In genomic region chr8:122873171-122873570, GRCm38 (mm10) we compare ENCODE assay signal across 21 mouse cellular contexts. TPM values are rescaled to one million over a fixed set of nuclear protein-coding genes. Genes with fewer than 3 reads are reported as not detected.
DNase-seq lines count a peak whose midpoint lies in the region; ATAC-seq and TF ChIP-seq lines count a peak whose summit lies in the region.
"Had no signal": no experiment of that assay in that cellular context is flagged by ENCODE, and none has a peak within 500 bp of the region (broad histone marks: within the 10 kb centered on the region; RNA-seq: fewer than 3 reads in every experiment).

No protein-coding gene starts in this region.

- DNase-seq in forebrain, embryonic 14.5 days (ENCODE audit: low spot score) = peak; percentile 33
- no peak for DNase-seq in forebrain, embryonic 10.5 days (ENCODE audit: extremely low spot score, low spot score)
- DNase-seq in cerebellum, postnatal 10 days = peak; percentile 70 to 74
- DNase-seq in naive thymus-derived CD4-positive, alpha-beta T cell, adult 2 months (ENCODE audit: low read depth) = peak; percentile 53
- DNase-seq in stomach, postnatal 0 days (ENCODE audit: low spot score) = no peak
- no peak for DNase-seq in c-Kit-positive CD71-positive TER-119-positive erythroid progenitor cells, embryonic 14.5 days (ENCODE audit: low spot score)
- no peak for DNase-seq in testis, postnatal 10 days (ENCODE audit: low spot score)
- DNase-seq: adrenal gland, postnatal 14 days; gastrocnemius, adult 2 months; heart, adult 18-20 months; kidney, adult 18-20 months; kidney, postnatal 14 days; lung, adult 2 months; lung, postnatal 4 days; right cerebral cortex, adult 18-20 months had no signal

- no peaks in the 10 kb centered on the region for H3K4me1 ChIP-seq in forebrain, embryonic 14.5 days (ENCODE audit: control insufficient read depth, insufficient read depth, low read length)
- peaks cover 25% of the 10 kb centered on the region for H3K4me1 ChIP-seq in forebrain, embryonic 10.5 days
- no peaks in the 10 kb centered on the region for H3K4me1 ChIP-seq in stomach, postnatal 0 days (replicated peaks; ENCODE audit: control insufficient read depth, insufficient read depth)

- H3K9ac ChIP-seq in forebrain, embryonic 14.5 days (ENCODE audit: low read length) = no peak overlapping the region
- H3K9ac ChIP-seq in stomach, postnatal 0 days (ENCODE audit: low read length) = no peak overlapping the region
- H3K9ac ChIP-seq: embryonic facial prominence, embryonic 12.5 days; heart, embryonic 15.5 days; hindbrain, embryonic 13.5 days; limb, embryonic 15.5 days; midbrain, embryonic 12.5 days had no signal

- peaks cover 3% of the 10 kb centered on the region; the same call in 1 of the 2 replicates for H3K27me3 ChIP-seq in forebrain, embryonic 14.5 days (replicated peaks; ENCODE audit: control insufficient read depth, insufficient read depth, low read length)
- peaks cover 21% of the 10 kb centered on the region for H3K27me3 ChIP-seq in forebrain, embryonic 10.5 days (ENCODE audit: poor library complexity, severe bottlenecking)
- no peaks in the 10 kb centered on the region for H3K27me3 ChIP-seq in stomach, postnatal 0 days (ENCODE audit: control insufficient read depth, insufficient read depth, low read length)
- H3K27me3 ChIP-seq: embryonic facial prominence, embryonic 12.5 days; heart, embryonic 15.5 days; limb, embryonic 15.5 days had no signal

- no peak overlapping the region for H3K4me3 ChIP-seq in forebrain, embryonic 14.5 days (ENCODE audit: low read depth, low read length)
- no peak overlapping the region for H3K4me3 ChIP-seq in forebrain, embryonic 10.5 days
- no peak overlapping the region for H3K4me3 ChIP-seq in stomach, postnatal 0 days (ENCODE audit: low read depth, low read length)
- H3K4me3 ChIP-seq: embryonic facial prominence, embryonic 12.5 days; gastrocnemius, adult 2 months; heart, embryonic 15.5 days; hindbrain, embryonic 13.5 days; limb, embryonic 15.5 days; midbrain, embryonic 12.5 days had no signal

- TF ChIP-seq CTCF in stomach, postnatal 0 days (IDR thresholded peaks at IDR 0.05; ENCODE audit: low read depth) = no peak

- H3K9me3 ChIP-seq in forebrain, embryonic 14.5 days (replicated peaks; ENCODE audit: control insufficient read depth, low read length) = no peaks in the 10 kb centered on the region
- H3K9me3 ChIP-seq in forebrain, embryonic 10.5 days = no peaks in the 10 kb centered on the region
- H3K9me3 ChIP-seq in stomach, postnatal 0 days (ENCODE audit: control insufficient read depth, low read length) = no peaks in the 10 kb centered on the region
- H3K9me3 ChIP-seq: embryonic facial prominence, embryonic 12.5 days; G1E; heart, embryonic 15.5 days; hindbrain, embryonic 13.5 days; limb, embryonic 15.5 days; midbrain, embryonic 12.5 days had no signal

- no peak overlapping the region for H3K27ac ChIP-seq in forebrain, embryonic 14.5 days (ENCODE audit: low read depth, low read length)
- no peak overlapping the region for H3K27ac ChIP-seq in forebrain, embryonic 10.5 days
- H3K27ac ChIP-seq in stomach, postnatal 0 days (replicated peaks) = no peak overlapping the region
- H3K27ac ChIP-seq: embryonic facial prominence, embryonic 12.5 days; gastrocnemius, adult 2 months; heart, embryonic 15.5 days; hindbrain, embryonic 13.5 days; limb, embryonic 15.5 days; midbrain, embryonic 12.5 days had no signal

- TF ChIP-seq EP300 in stomach, postnatal 0 days (optimal IDR thresholded peaks at IDR 0.05) = no peak

- no peaks in the 10 kb centered on the region for H3K36me3 ChIP-seq in forebrain, embryonic 14.5 days (ENCODE audit: control insufficient read depth, insufficient read depth, low read length)
- H3K36me3 ChIP-seq in forebrain, embryonic 10.5 days (replicated peaks) = no peaks in the 10 kb centered on the region
- no peaks in the 10 kb centered on the region for H3K36me3 ChIP-seq in stomach, postnatal 0 days (ENCODE audit: control insufficient read depth, insufficient read depth, low read length)
- H3K36me3 ChIP-seq: embryonic facial prominence, embryonic 12.5 days; G1E; heart, embryonic 15.5 days; hindbrain, embryonic 13.5 days; limb, embryonic 15.5 days; midbrain, embryonic 12.5 days had no signal

- ATAC-seq in forebrain, embryonic 14.5 days = no peak
- ATAC-seq in stomach, postnatal 0 days (ENCODE audit: low FRiP score, low TSS enrichment) = no peak

- WGBS in forebrain, embryonic 14.5 days = 55% methylated on average over 6 of the region's 6 CpGs
- 73% methylated on average over 6 of the region's 6 CpGs for WGBS in forebrain, embryonic 10.5 days
- 36% methylated on average over 6 of the region's 6 CpGs for WGBS in stomach, postnatal 0 days

- no peak overlapping the region for H3K4me2 ChIP-seq in forebrain, embryonic 14.5 days (ENCODE audit: low read length)
- no peak overlapping the region for H3K4me2 ChIP-seq in stomach, postnatal 0 days (replicated peaks; ENCODE audit: low read depth)
- H3K4me2 ChIP-seq: embryonic facial prominence, embryonic 12.5 days; heart, embryonic 15.5 days; hindbrain, embryonic 13.5 days; limb, embryonic 15.5 days; midbrain, embryonic 12.5 days had no signal

RNA-seq across cellular contexts. Expression of gene Cdh15, which starts 25.4 kb away (rescaled TPM):
- 0.69 and 1.4 TPM in 2 replicates for polyA plus RNA-seq in forebrain, embryonic 14.5 days (2014; fragmentation: Nextera tagmentation; extraction: Ambion mirVana)
- 0.71 and 0.72 TPM in 2 replicates for polyA plus RNA-seq in forebrain, embryonic 10.5 days (2016; fragmentation: Nextera tagmentation; extraction: Ambion mirVana)
- 0.23 TPM in 2 replicates for polyA plus RNA-seq in stomach, postnatal 0 days (2015; fragmentation: Nextera tagmentation; extraction: Ambion mirVana)
- polyA plus RNA-seq: G1E had no signal

Comparison
In these comparisons a context has a peak if more than half of its experiments do, and no peak if none do; other contexts are left out.
1. DNase-seq: peak in forebrain, embryonic 14.5 days (single experiment), cerebellum, postnatal 10 days (2 of 2) and naive thymus-derived CD4-positive, alpha-beta T cell, adult 2 months (single experiment); none in forebrain, embryonic 10.5 days (single experiment), stomach, postnatal 0 days (single experiment), c-Kit-positive CD71-positive TER-119-positive erythroid progenitor cells, embryonic 14.5 days (single experiment) and testis, postnatal 10 days (single experiment).